Mouse (Mus musculus): ENCODE data around the gene Cend1. TPM values are rescaled to one million over a fixed set of nuclear protein-coding genes. Genes with fewer than 3 reads are reported as not detected.
A peak's percentile ranks its signal among the peaks of the same experiment; 100 is the strongest.
"Not testable (repeated sequence)": the region's sequence is repeated elsewhere in the genome, so short reads cannot be mapped to it uniquely, and the experiment has no call there.

The Cend1 gene
- polyA plus RNA-seq, 1 experiment from 2014 or later, result 5.1 TPM

DNA sequence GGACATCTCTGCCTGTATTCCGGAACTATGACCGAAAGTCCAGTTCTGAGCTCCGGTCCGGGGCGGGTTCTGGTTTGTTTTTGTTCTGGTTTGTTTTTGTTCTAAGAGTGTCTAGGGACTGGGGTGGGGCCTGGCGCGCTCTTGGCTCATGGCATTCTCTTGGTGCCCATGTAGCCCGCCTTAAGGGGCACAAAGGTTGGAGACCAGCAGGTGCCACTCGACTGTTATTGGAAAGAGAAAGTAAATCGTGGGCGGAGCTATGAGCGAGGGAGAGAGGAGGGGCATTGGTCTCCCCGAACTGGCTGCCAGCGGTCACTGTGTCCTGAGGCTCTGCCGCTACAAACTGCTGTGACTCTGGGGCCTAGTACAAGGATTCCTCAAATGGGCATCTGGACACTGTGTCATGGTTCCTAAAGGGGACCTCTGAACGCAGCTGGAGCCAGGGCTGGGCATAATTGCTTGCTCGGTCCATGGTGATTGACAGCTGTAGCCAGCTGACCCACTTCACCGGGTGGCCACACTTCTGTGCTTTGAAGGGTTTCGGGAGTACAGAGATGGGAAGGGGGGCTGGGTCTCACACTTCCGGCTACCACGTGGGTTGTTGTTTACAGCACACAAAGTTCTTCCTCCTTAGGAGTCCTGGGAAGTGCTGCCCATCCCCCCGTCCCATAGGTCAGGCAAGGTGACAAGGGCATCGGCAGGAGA is 26.5 kb upstream of the Cend1 start:
- H3K4me3 ChIP-seq, result peak overlapping the region; percentile 66
- no peak for ATAC-seq (ENCODE audit: low FRiP score, low read depth)
- H3K27me3 ChIP-seq, result peaks cover 26% of the 10 kb centered on the region
- peak overlapping the region; percentile 17; the same call in 1 of the 2 replicates for H3K27ac ChIP-seq
- WGBS, result 1% methylated on average over 23 of the region's 23 CpGs
- peaks cover 20% of the 10 kb centered on the region for H3K36me3 ChIP-seq
- H3K4me1 ChIP-seq, result peaks cover 9% of the 10 kb centered on the region
- H3K4me2 ChIP-seq (replicated peaks), result peak overlapping the region; percentile 97
- no peaks in the 10 kb centered on the region for H3K9me3 ChIP-seq
- H3K9ac ChIP-seq, result peak overlapping the region; percentile 72

GRCm38 (mm10) chr7:141454967-141455551 is 25.8 kb upstream of the Cend1 start, which contains the start of gene Pnpla2:
Gene Pnpla2 (plus strand): TSS chr7:141455198.
- Histone ChIP-seq H3K36me3 (peaks cover 27% of the 10 kb centered on the region), H3K4me2 (replicated peaks) (peak within 1 kb of the TSS; percentile 97), H3K9me3 (no peaks in the 10 kb centered on the region), H3K27ac (peak within 1 kb of the TSS; percentile 17; the same call in 1 of the 2 replicates), H3K27me3 (peaks cover 19% of the 10 kb centered on the region), H3K4me3 (peak within 1 kb of the TSS; percentile 66), H3K4me1 (peaks cover 9% of the 10 kb centered on the region), H3K9ac (peak within 1 kb of the TSS; percentile 72)
- peak; percentile 88 for ATAC-seq (ENCODE audit: low FRiP score, low read depth)
- WGBS, result under 1% methylated on average over 45 of the region's 45 CpGs

GRCm38 (mm10) chr7:141453636-141454035 is 24.3 kb upstream of the Cend1 start:
- H3K36me3 ChIP-seq, result peaks cover 38% of the 10 kb centered on the region
- peaks cover 5% of the 10 kb centered on the region; the same call in 1 of the 2 replicates for H3K27me3 ChIP-seq
- H3K4me1 ChIP-seq, result peaks cover 14% of the 10 kb centered on the region
- no peak overlapping the region for H3K4me3 ChIP-seq
- no peak overlapping the region for H3K27ac ChIP-seq
- 57% methylated on average over 2 of the region's 2 CpGs for WGBS
- no peaks in the 10 kb centered on the region for H3K9me3 ChIP-seq
- no peak overlapping the region for H3K4me2 ChIP-seq (replicated peaks)
- no peak overlapping the region for H3K9ac ChIP-seq
- ATAC-seq (ENCODE audit: low FRiP score, low read depth), result no peak

- Histone ChIP-seq H3K27ac (no peak overlapping the region), H3K9ac (no peak overlapping the region), H3K9me3 (no peaks in the 10 kb centered on the region), H3K4me3 (no peak overlapping the region), H3K36me3 (peaks cover 40% of the 10 kb centered on the region), H3K4me2 (replicated peaks) (no peak overlapping the region), H3K4me1 (peaks cover 20% of the 10 kb centered on the region), H3K27me3 (peaks cover 4% of the 10 kb centered on the region; the same call in 1 of the 2 replicates)
- no peak for ATAC-seq (ENCODE audit: low FRiP score, low read depth)
Observed at GRCm38 (mm10) chr7:141451928-141452327, 22.6 kb upstream of the Cend1 start.

DNA sequence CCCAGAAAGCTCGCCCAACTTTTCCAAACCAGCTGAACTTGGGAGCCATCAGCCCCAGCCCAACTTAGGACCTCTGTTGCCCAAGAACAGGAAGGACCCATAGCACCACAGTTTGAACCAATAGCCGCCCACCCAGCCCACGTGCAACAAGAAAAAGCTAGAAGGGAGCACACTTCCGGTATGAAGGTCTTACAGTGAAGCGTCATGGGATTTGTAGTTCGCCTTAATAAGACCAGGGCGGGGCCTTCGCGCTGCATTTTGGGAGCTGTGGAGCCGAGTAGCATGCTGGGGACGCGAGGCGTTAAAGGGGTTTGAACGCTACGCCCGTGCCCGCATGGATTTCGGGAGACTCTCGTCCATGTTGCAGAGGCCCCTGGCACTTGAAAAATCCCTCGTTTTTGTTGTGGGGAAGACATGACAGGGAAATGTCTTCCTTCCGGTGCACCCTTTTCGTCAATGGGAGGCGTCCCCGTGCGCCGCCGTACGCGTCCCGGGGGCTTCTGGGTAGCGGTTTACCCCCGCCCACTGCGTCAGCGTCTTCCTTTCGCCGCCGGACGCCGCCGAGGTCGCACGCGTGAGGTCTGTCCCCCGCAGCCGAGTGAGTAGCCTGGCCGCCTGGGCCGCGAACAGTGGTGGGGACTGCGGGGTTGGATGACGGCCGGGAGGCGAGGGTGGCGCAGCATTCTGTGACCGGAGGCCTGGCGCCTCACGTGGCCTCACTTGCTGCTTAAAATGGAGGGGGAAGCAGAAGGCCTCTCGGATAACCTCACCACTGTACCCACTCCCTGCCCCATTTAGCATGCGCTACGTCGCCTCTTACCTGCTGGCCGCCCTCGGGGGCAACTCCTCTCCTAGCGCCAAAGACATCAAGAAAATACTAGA is 18.1 kb upstream of the Cend1 start, which contains the start of gene Rplp2:
Rplp2 (plus strand) TSS at position 261 of the 882 bp plus-strand sequence.
- H3K9ac ChIP-seq, result peak within 1 kb of the TSS; percentile 93
- peak within 1 kb of the TSS; percentile 76 for H3K4me2 ChIP-seq (replicated peaks)
- peak within 1 kb of the TSS; percentile 87 for H3K4me3 ChIP-seq
- WGBS, result under 1% methylated on average over 63 of the region's 63 CpGs
- peaks cover 40% of the 10 kb centered on the region for H3K36me3 ChIP-seq
- H3K27ac ChIP-seq, result peak within 1 kb of the TSS; percentile 56
- peak; percentile 92 for ATAC-seq (ENCODE audit: low FRiP score, low read depth)
- H3K27me3 ChIP-seq, result no peaks in the 10 kb centered on the region
- H3K4me1 ChIP-seq, result peaks cover 30% of the 10 kb centered on the region
- no peaks in the 10 kb centered on the region for H3K9me3 ChIP-seq

- H3K27me3 ChIP-seq; H3K27ac ChIP-seq; ATAC-seq (ENCODE audit: low FRiP score, low read depth); H3K9me3 ChIP-seq; H3K9ac ChIP-seq: not testable (repeated sequence)
- Histone ChIP-seq H3K36me3 (peaks cover 41% of the 10 kb centered on the region), H3K4me2 (replicated peaks) (0 out of 2 replicates have a peak overlapping the region, but pooled peaks have one; percentile 76), H3K4me3 (peak overlapping the region; percentile 87; the same call in 1 of the 2 replicates), H3K4me1 (peaks cover 36% of the 10 kb centered on the region)
- WGBS, result 83% methylated on average over 3 of the region's 3 CpGs
Observed at GRCm38 (mm10) chr7:141446374-141446773, 17.1 kb upstream of the Cend1 start.

- peaks cover 40% of the 10 kb centered on the region for H3K4me1 ChIP-seq
- H3K4me3 ChIP-seq, result peak within 1 kb of the TSS; percentile 52
- H3K36me3 ChIP-seq, result peaks cover 41% of the 10 kb centered on the region
- H3K4me2 ChIP-seq (replicated peaks), result peak within 1 kb of the TSS; percentile 88
- peak; percentile 33 for ATAC-seq (ENCODE audit: low FRiP score, low read depth)
- no peaks in the 10 kb centered on the region for H3K9me3 ChIP-seq
- H3K9ac ChIP-seq, result peak within 1 kb of the TSS; percentile 75
- no peaks in the 10 kb centered on the region for H3K27me3 ChIP-seq
- under 1% methylated on average over 25 of the region's 25 CpGs for WGBS
- peak within 1 kb of the TSS; percentile 73 for H3K27ac ChIP-seq
Observed at GRCm38 (mm10) chr7:141443828-141444237, 14.5 kb upstream of the Cend1 start, which contains the start of gene Pidd1. Gene Pidd1 (minus strand): TSS chr7:141444025.

GRCm38 (mm10) chr7:141443081-141443821 is 14.0 kb upstream of the Cend1 start:
- peak overlapping the region; percentile 52 for H3K4me3 ChIP-seq
- H3K9me3 ChIP-seq, result no peaks in the 10 kb centered on the region
- peak overlapping the region; percentile 75 for H3K9ac ChIP-seq
- WGBS, result 18% methylated on average over 12 of the region's 12 CpGs
- peak overlapping the region; percentile 88 for H3K4me2 ChIP-seq (replicated peaks)
- peaks cover 34% of the 10 kb centered on the region for H3K4me1 ChIP-seq
- H3K27ac ChIP-seq, result peak overlapping the region; percentile 73
- peaks cover 41% of the 10 kb centered on the region for H3K36me3 ChIP-seq
- no peak for ATAC-seq (ENCODE audit: low FRiP score, low read depth)
- no peaks in the 10 kb centered on the region for H3K27me3 ChIP-seq

DNA sequence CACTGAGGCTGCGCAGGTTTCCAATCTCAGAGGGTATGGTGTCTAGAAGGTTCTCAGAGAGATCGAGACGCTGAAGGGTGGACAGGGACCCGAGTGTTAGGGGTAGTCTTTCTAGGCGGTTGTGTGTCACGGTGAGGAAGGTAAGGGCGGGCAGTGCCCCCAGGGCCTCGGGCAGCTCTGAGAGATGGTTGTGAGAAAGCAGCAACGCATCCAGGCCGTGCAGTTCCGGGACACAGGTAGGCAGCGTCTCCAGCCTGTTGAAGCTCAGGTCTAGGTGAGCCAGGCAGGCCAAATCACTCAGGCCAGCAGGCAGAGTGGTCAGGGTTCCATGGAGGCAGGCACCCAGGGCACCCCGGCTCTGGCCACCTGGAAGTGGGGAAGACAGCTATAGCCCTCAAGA is 12.9 kb upstream of the Cend1 start:
- WGBS, result 92% methylated on average over 13 of the region's 13 CpGs
- Histone ChIP-seq H3K27me3 (no peaks in the 10 kb centered on the region), H3K36me3 (peaks cover 44% of the 10 kb centered on the region), H3K9me3 (no peaks in the 10 kb centered on the region), H3K4me2 (replicated peaks) (peak overlapping the region; percentile 88), H3K4me3 (peak overlapping the region; percentile 52), H3K27ac (no peak overlapping the region), H3K4me1 (peaks cover 32% of the 10 kb centered on the region), H3K9ac (peak overlapping the region; percentile 75)
- no peak for ATAC-seq (ENCODE audit: low FRiP score, low read depth)

- no peaks in the 10 kb centered on the region for H3K27me3 ChIP-seq
- H3K4me1 ChIP-seq, result peaks cover 39% of the 10 kb centered on the region
- H3K36me3 ChIP-seq, result peaks cover 44% of the 10 kb centered on the region
- no peaks in the 10 kb centered on the region for H3K9me3 ChIP-seq
- 88% methylated on average over 9 of the region's 9 CpGs for WGBS
- no peak overlapping the region for H3K4me2 ChIP-seq (replicated peaks)
- H3K4me3 ChIP-seq, result no peak overlapping the region
- H3K27ac ChIP-seq, result no peak overlapping the region
- ATAC-seq (ENCODE audit: low FRiP score, low read depth), result no peak
- peak overlapping the region; percentile 75; the same call in 1 of the 2 replicates for H3K9ac ChIP-seq
Observed at GRCm38 (mm10) chr7:141441460-141441859, 12.2 kb upstream of the Cend1 start.

DNA sequence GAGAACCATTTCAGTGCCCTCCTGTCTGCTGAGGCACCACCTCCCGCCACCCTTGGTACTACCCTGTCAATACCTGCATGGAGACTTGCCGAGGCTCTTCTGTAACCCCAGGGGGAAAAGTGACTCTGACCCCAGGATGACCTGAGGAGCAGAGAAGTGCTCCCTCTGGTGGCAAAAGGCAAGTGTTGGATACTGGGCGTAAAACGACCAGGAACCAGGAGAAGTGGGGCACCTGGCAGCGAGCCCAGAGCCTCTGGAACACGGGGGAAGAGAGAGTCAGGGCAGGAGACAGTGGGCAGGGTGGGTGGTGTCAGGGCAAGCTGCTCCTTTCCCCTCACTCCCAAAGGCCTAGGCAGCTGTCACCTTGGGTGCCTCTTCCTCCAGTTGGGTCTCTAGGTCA is 11.3 kb upstream of the Cend1 start:
- peaks cover 47% of the 10 kb centered on the region for H3K4me1 ChIP-seq
- H3K27me3 ChIP-seq, result no peaks in the 10 kb centered on the region
- H3K9me3 ChIP-seq, result no peaks in the 10 kb centered on the region
- ATAC-seq (ENCODE audit: low FRiP score, low read depth), result no peak
- H3K4me3 ChIP-seq, result no peak overlapping the region
- H3K9ac ChIP-seq, result no peak overlapping the region
- 27% methylated on average over 6 of the region's 6 CpGs for WGBS
- peaks cover 44% of the 10 kb centered on the region for H3K36me3 ChIP-seq
- no peak overlapping the region for H3K27ac ChIP-seq
- H3K4me2 ChIP-seq (replicated peaks), result no peak overlapping the region

Data from limb, embryonic 13.5 days (tissue).